Mouse (Mus musculus) layer of hippocampus, postnatal 36 days (tissue): ENCODE data around the gene 4930415O20Rik. TPM values are rescaled to one million over a fixed set of nuclear protein-coding genes. Genes with fewer than 3 reads are reported as not detected.

Experiments
- DNase-seq, 2 experiments: peaks; one replicate each; pipeline ENCODE4 v3.0.0; 2022
- total RNA-seq, 2 experiments: library from RNA; stranded (reverse); gene quantifications; 2 replicates each; pipeline ENCODE4 v1.2.3; 2021

Gene 4930415O20Rik
- total RNA-seq, 2 experiments from 2014 or later: not detected

- DNase-seq: no peak
These were observed 60.7 kb downstream of the 4930415O20Rik start for GRCm38 (mm10) chr15:98631493-98631892.

DNA sequence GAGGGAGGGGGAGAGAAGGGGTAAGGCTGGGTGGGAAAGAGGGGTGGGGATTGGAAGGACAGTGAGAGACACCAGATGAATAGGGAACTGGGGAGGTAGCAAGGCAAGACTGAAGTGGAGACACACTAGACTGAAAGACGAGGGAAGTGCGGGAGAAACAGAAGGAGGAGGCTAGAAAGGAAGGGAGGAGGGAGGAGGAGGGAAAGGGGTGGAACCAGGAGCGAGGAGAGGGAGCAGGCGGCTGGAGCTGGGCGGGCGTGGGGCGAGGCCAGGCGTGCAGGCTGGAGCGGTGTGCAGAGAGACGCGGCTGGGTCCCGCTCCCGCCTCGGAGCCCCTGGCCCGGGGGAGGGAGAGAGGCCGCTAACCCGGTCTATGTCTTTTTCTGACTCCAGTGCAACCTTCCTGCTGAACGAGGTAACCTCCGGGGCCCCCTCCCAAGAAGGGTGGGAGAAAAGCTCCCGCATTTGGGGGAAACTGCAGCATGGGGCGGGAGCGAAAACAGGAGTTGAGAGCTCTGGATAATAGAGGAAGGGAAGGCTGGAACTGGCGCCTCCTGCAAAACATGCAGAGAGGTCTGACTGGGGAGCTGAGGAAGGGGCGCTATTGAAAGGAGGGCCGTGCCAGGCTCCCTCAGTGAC is 61.4 kb downstream of the 4930415O20Rik start:
- no peak for DNase-seq

GRCm38 (mm10) chr15:98632921-98633320 is 62.1 kb downstream of the 4930415O20Rik start:
- no peak for DNase-seq

DNA sequence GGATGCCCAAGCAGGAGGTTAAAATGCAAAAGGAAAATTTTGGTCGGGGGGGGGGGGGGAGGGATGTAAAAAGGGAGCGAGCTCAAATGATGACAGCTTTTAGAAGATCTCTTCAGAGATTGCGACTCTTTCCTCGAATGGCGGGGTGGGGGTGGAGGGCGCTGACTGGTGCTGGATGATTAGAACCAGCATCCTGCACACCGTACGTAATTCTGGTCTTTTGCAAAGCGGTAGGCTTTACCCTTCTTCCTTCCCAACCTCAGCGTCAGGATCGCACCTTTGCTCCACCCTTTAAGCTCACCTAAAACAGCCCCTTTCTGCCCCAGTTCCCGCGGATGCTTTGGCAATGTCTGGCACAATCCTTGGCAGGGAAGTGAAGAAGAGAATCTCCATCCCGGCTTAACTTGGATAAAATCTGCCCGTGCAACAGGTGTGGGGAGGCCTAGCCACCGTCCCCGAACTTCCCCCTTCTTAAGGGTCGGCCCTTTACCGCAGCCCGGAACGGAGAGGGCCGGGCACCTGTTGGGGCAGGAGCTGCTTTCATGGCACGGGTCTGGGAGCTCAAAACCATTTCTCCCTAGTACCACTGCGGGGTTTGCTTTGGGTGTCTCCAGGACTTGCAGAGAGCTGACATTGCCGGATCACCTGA is 63.1 kb downstream of the 4930415O20Rik start:
- DNase-seq: no peak

- peak; percentile 82 to 85 for DNase-seq
These were observed 63.8 kb downstream of the 4930415O20Rik start for GRCm38 (mm10) chr15:98634541-98635081.

GRCm38 (mm10) chr15:98635291-98635841 is 64.6 kb downstream of the 4930415O20Rik start:
- DNase-seq: no peak

DNA sequence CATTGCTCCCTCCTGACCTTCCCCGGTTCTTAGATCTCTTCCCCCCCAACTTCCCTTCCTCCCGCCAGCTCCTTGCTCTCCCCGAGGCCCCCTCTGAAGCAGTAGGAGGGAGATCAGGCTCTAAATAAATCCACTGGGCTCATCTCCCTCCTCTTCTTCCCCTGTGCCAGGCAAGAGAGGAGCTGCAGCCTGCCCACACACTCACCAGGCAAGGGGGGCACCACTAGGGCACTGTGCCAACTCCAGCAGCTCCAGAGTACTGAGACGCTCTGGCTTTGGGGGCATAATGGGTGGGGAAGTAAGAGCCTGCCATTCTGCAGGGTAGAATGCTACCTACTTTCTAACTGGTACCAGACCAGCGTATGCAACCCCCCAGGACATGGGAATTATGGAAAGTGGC is 65.7 kb downstream of the 4930415O20Rik start:
- DNase-seq: no peak

DNA sequence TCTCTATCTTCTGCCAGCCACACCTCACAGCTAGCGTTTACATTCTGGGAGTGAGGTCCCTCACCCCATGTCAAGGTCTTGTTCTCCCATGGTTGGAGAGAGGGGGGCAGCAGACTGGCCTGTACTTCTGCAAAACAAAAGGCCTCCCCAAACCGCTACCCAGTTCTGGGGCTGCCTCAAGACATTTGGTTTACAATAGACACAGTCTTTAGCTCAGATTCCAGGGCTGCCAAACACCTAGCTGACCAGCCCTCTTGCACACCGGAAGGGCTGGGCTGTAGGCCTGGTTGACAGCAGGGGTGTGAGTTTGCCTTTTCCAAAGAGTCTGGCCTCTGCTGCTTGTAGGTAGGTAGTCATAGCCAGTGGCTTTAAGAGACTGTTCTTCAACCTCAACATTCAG is 66.4 kb downstream of the 4930415O20Rik start:
- DNase-seq: no peak

Other genes starting within 250 kb of the 4930415O20Rik start
- not detected for gene Olfr284, start 230.0 kb upstream of the 4930415O20Rik start, total RNA-seq
- not detected for gene Olfr283, start 190.1 kb upstream of the 4930415O20Rik start, total RNA-seq
- gene Olfr282, start 139.8 kb upstream of the 4930415O20Rik start, total RNA-seq: not detected
- gene Olfr281, start 118.4 kb upstream of the 4930415O20Rik start, total RNA-seq: not detected
- gene OR5BS1P, start 101.1 kb upstream of the 4930415O20Rik start, total RNA-seq: not detected
- not detected for gene Lalba, start 88.3 kb upstream of the 4930415O20Rik start, total RNA-seq
- not detected for gene Olfr279, start 78.6 kb upstream of the 4930415O20Rik start, total RNA-seq
- gene Kansl2, start 36.7 kb upstream of the 4930415O20Rik start, total RNA-seq: 10 to 100 TPM; 62.6 to 64.2 TPM
- 10 to 100 TPM; 37.5 to 49.6 TPM for gene Ccnt1, start 81 bp upstream of the 4930415O20Rik start, total RNA-seq
- gene Adcy6, start 39.1 kb downstream of the 4930415O20Rik start, total RNA-seq: 10 to 100 TPM; 43.7 to 48.8 TPM
- 100 to 1,000 TPM; 198 to 206 TPM for gene Cacnb3, start 59.8 kb downstream of the 4930415O20Rik start, total RNA-seq
- gene Ddx23, start 91.9 kb downstream of the 4930415O20Rik start, total RNA-seq: 10 to 100 TPM; 87.5 to 92.0 TPM
- gene Rnd1, start 106.5 kb downstream of the 4930415O20Rik start, total RNA-seq: 1 to 10 TPM; 7.2 to 7.6 TPM
- 10 to 100 TPM in 1 of 2 experiments, 1 to 10 TPM in 1; 8.0 to 10.1 TPM for gene Ccdc65, start 137.2 kb downstream of the 4930415O20Rik start, total RNA-seq
- 1 to 10 TPM in 1 of 2 experiments, under 1 TPM in 1; 0.88 to 1.0 TPM for gene Fkbp11, start 157.2 kb downstream of the 4930415O20Rik start, total RNA-seq
- 100 to 1,000 TPM; 792 to 841 TPM for gene Arf3, start 192.2 kb downstream of the 4930415O20Rik start, total RNA-seq
- under 1 TPM; 0.42 to 0.61 TPM for gene Wnt10b, start 207.1 kb downstream of the 4930415O20Rik start, total RNA-seq
- not detected for gene Wnt1, start 218.9 kb downstream of the 4930415O20Rik start, total RNA-seq
- gene Ddn, start 238.5 kb downstream of the 4930415O20Rik start, total RNA-seq: 1,000 to 10,000 TPM; 1,665 to 1,670 TPM